Mouse (Mus musculus) neural tube, embryonic 13.5 days (tissue): ENCODE measurements around the gene Tubb4a. TPM values are rescaled to one million over a fixed set of nuclear protein-coding genes. Genes with fewer than 3 reads are reported as not detected.

ENCODE experiments used
- ATAC-seq: fragments of 200-750 bp; cut with Nextera tagmentation; 2 replicates; pipeline ENCODE4 v1.8.0; 2017; ENCODE audit warnings: low read depth, mild to moderate bottlenecking, moderate TSS enrichment, moderate library complexity
- H3K27ac ChIP-seq: fragments of 300-500 bp; sonication (generic); replicated peaks from 2 replicates; pipeline ENCODE4 v1.5.1; 2015; ENCODE audit warnings: moderate library complexity, mild to moderate bottlenecking, inconsistent platforms
- H3K27me3 ChIP-seq: fragments of 300-500 bp; sonication (generic); 2 replicates; pipeline ENCODE4 v1.6.1; 2015; ENCODE audit warnings: mild to moderate bottlenecking, inconsistent platforms
- H3K36me3 ChIP-seq: fragments of 300-500 bp; sonication (generic); 2 replicates; pipeline ENCODE4 v1.6.1; 2015; ENCODE audit warnings: mild to moderate bottlenecking, inconsistent platforms
- H3K4me1 ChIP-seq: fragments of 300-500 bp; sonication (generic); replicated peaks from 2 replicates; pipeline ENCODE4 v1.6.1; 2015; ENCODE audit warnings: inconsistent platforms
- H3K4me2 ChIP-seq: fragments of 300-500 bp; sonication (generic); 2 replicates; pipeline ENCODE4 v1.6.1; 2015; ENCODE audit warnings: inconsistent platforms, mild to moderate bottlenecking, moderate library complexity
- H3K4me3 ChIP-seq: fragments of 300-500 bp; sonication (generic); 2 replicates; pipeline ENCODE4 v1.5.1; 2015; ENCODE audit warnings: mild to moderate bottlenecking, inconsistent platforms
- H3K9ac ChIP-seq: fragments of 300-500 bp; sonication (generic); 2 replicates; pipeline ENCODE4 v1.6.1; 2015; ENCODE audit warnings: moderate library complexity, mild to moderate bottlenecking, inconsistent platforms
- H3K9me3 ChIP-seq: fragments of 300-500 bp; sonication (generic); 2 replicates; pipeline ENCODE4 v1.6.1; 2016; ENCODE audit warnings: inconsistent platforms
- WGBS: fragments of 180-500 bp; shearing (Covaris S2); methylation state at CpG from one replicate; pipeline ENCODE4 v1.1.7; 2015; 5-methylcytosine and 5-hydroxymethylcytosine counted together
- polyA plus RNA-seq: library from polyadenylated mRNA; unstranded; fragments of >200 nt; fragmentation: Nextera tagmentation; extraction: Ambion mirVana; gene quantifications from 2 replicates; pipeline ENCODE4 v1.2.1, GENCODE M21; 2015

The Tubb4a gene
- polyA plus RNA-seq, 1 experiment from 2014 or later, result 413 TPM

- Histone ChIP-seq H3K4me1 (no peaks in the 10 kb centered on the region), H3K27me3 (peaks cover 22% of the 10 kb centered on the region), H3K36me3 (no peaks in the 10 kb centered on the region), H3K4me2 (no peak overlapping the region), H3K9me3 (no peaks in the 10 kb centered on the region), H3K9ac (no peak overlapping the region), H3K4me3 (no peak overlapping the region), H3K27ac (no peak overlapping the region)
- no peak for ATAC-seq
- 42% methylated on average over 8 of the region's 8 CpGs for WGBS
Measured at GRCm38 (mm10) chr17:57038978-57039377, 48.6 kb downstream of the Tubb4a start.

- WGBS, result 87% methylated on average over 4 of the region's 4 CpGs
- ATAC-seq, result no peak
- Histone ChIP-seq H3K4me2 (peak overlapping the region; percentile 68; the same call in 1 of the 2 replicates), H3K4me3 (peak overlapping the region; percentile 45), H3K4me1 (peaks cover 29% of the 10 kb centered on the region), H3K9ac (no peak overlapping the region), H3K27me3 (peaks cover 3% of the 10 kb centered on the region), H3K36me3 (peaks cover 10% of the 10 kb centered on the region), H3K27ac (peak overlapping the region; percentile 90; the same call in 1 of the 2 replicates), H3K9me3 (no peaks in the 10 kb centered on the region)
Measured at GRCm38 (mm10) chr17:57032854-57033253, 54.7 kb downstream of the Tubb4a start.

GRCm38 (mm10) chr17:57031661-57032420 lies 55.7 kb downstream of the Tubb4a start:
- Histone ChIP-seq H3K36me3 (peaks cover 20% of the 10 kb centered on the region), H3K4me2 (peak overlapping the region; percentile 68), H3K9me3 (no peaks in the 10 kb centered on the region), H3K4me3 (peak overlapping the region; percentile 92), H3K9ac (peak overlapping the region; percentile 67), H3K27me3 (no peaks in the 10 kb centered on the region; the same call in 1 of the 2 replicates), H3K4me1 (peaks cover 29% of the 10 kb centered on the region), H3K27ac (peak overlapping the region; percentile 90)
- peak; percentile 99 for ATAC-seq
- 1% methylated on average over 38 of the region's 38 CpGs for WGBS

GRCm38 (mm10) chr17:57030931-57031660 lies 56.5 kb downstream of the Tubb4a start, which contains the start of gene Khsrp:
TSS of gene Khsrp (minus strand) at chr17:57031522.
- peak within 1 kb of the TSS; percentile 99 for H3K9ac ChIP-seq
- WGBS, result under 1% methylated on average over 82 of the region's 99 CpGs
- H3K4me1 ChIP-seq, result peaks cover 29% of the 10 kb centered on the region
- no peaks in the 10 kb centered on the region for H3K9me3 ChIP-seq
- no peaks in the 10 kb centered on the region for H3K27me3 ChIP-seq
- H3K36me3 ChIP-seq, result peaks cover 27% of the 10 kb centered on the region
- H3K4me2 ChIP-seq, result peak within 1 kb of the TSS; percentile 98
- no peak for ATAC-seq
- peak within 1 kb of the TSS; percentile 92 for H3K4me3 ChIP-seq
- H3K27ac ChIP-seq, result peak within 1 kb of the TSS; percentile 97

Other genes starting within 250 kb of the Tubb4a start
- gene Acsbg2, start 213.3 kb downstream of the Tubb4a start, polyA plus RNA-seq, result not detected in 2 replicates
- 0.54 and 0.60 TPM in 2 replicates for gene 1700061G19Rik, start 212.3 kb downstream of the Tubb4a start, polyA plus RNA-seq
- 66.8 and 68.0 TPM in 2 replicates for gene Mllt1, start 152.4 kb downstream of the Tubb4a start, polyA plus RNA-seq
- not detected in 2 replicates for gene Acer1, start 105.7 kb downstream of the Tubb4a start, polyA plus RNA-seq
- 152 and 161 TPM in 2 replicates for gene Clpp, start 97.5 kb downstream of the Tubb4a start, polyA plus RNA-seq
- gene Alkbh7, start 90.4 kb downstream of the Tubb4a start, polyA plus RNA-seq, result 42.3 and 45.9 TPM in 2 replicates
- 0.47 TPM in 1 of 2 replicates, not detected in the other for gene Pspn, start 87.8 kb downstream of the Tubb4a start, polyA plus RNA-seq
- gene Gtf2f1, start 76.5 kb downstream of the Tubb4a start, polyA plus RNA-seq, result 72.5 and 72.9 TPM in 2 replicates
- gene Gm17949, start 76.3 kb downstream of the Tubb4a start, polyA plus RNA-seq, result 0.32 and 0.43 TPM in 2 replicates
- 33.5 and 34.2 TPM in 2 replicates for gene Khsrp, start 56.3 kb downstream of the Tubb4a start, polyA plus RNA-seq
- gene Slc25a41, start 46.1 kb downstream of the Tubb4a start, polyA plus RNA-seq, result not detected in 2 replicates
- gene Crb3, start 28.7 kb downstream of the Tubb4a start, polyA plus RNA-seq, result 0.92 and 1.1 TPM in 2 replicates
- gene Slc25a23, start 27.9 kb downstream of the Tubb4a start, polyA plus RNA-seq, result 29.5 and 33.3 TPM in 2 replicates
- gene Dennd1c, start 9.3 kb downstream of the Tubb4a start, polyA plus RNA-seq, result 3.7 and 5.9 TPM in 2 replicates
- 4.2 and 6.2 TPM in 2 replicates for gene Tnfsf9, start 17.5 kb upstream of the Tubb4a start, polyA plus RNA-seq
- 0.56 and 0.62 TPM in 2 replicates for gene Cd70, start 62.0 kb upstream of the Tubb4a start, polyA plus RNA-seq
- not detected in 2 replicates for gene Tnfsf14, start 106.4 kb upstream of the Tubb4a start, polyA plus RNA-seq
- 1.6 and 1.9 TPM in 2 replicates for gene C3, start 140.4 kb upstream of the Tubb4a start, polyA plus RNA-seq
- gene Gpr108, start 160.7 kb upstream of the Tubb4a start, polyA plus RNA-seq, result 23.8 and 24.8 TPM in 2 replicates
- 14.7 and 15.4 TPM in 2 replicates for gene Trip10, start 161.7 kb upstream of the Tubb4a start, polyA plus RNA-seq
- gene Vav1, start 191.3 kb upstream of the Tubb4a start, polyA plus RNA-seq, result 1.5 and 1.8 TPM in 2 replicates